Mouse (Mus musculus) megakaryocyte, embryonic 14.5 days (primary cell): ENCODE results near the gene Prkar2a.

Experiments used
- FLI1 ChIP-seq: IDR thresholded peaks from 2 replicates; pipeline ENCODE4 v1.6.1; 2012; ENCODE audit warnings: low read length, inconsistent platforms, mixed read lengths
- GATA1 ChIP-seq: IDR thresholded peaks from 3 replicates; pipeline ENCODE4 v1.6.1; 2012; ENCODE audit warnings: mixed read lengths, low read length, inconsistent platforms, borderline replicate concordance

DNA sequence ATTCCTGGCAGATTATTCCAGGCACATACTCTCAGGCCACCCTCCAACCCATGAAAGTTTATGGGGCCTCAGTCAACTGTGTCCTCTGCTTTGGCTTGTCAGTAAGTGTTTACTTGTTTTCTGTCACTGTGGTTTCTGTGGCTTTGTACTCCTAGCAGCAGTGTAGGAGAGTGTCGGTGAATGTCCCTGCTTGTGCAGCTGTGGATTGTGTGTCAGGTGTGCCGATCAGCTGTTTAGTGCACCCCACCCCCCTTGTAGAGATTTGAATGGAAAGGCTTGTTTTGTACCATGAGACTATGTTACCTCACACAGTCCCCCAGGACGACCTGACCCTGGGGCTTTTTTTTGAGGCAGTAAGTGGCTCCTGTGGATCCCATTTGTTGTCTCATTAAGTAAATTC, 103.6 kb downstream of the Prkar2a start:
- TF ChIP-seq FLI1, result no peak
- no peak for TF ChIP-seq GATA1
